Mouse (Mus musculus): Measurements from ENCODE around the gene Mdm4. TPM values are rescaled to one million over a fixed set of nuclear protein-coding genes. Genes with fewer than 3 reads are reported as not detected.

The Mdm4 gene
- polyA plus RNA-seq, 1 experiment from 2014 or later: 30.1 TPM

- Histone ChIP-seq H3K9me3 (replicated peaks) (no peaks in the 10 kb centered on the region), H3K4me1 (peaks cover 26% of the 10 kb centered on the region), H3K27me3 (replicated peaks) (no peaks in the 10 kb centered on the region), H3K27ac (replicated peaks) (peak overlapping the region; percentile 42), H3K9ac (replicated peaks) (no peak overlapping the region), H3K4me2 (no peak overlapping the region), H3K36me3 (no peaks in the 10 kb centered on the region), H3K4me3 (replicated peaks) (no peak overlapping the region)
- ATAC-seq (ENCODE audit: low FRiP score): no peak
- 64% methylated on average over 1 of the region's 1 CpGs for WGBS
Measured at GRCm38 (mm10) chr1:132909951-132910350, 120.4 kb downstream of the Mdm4 start.

Small RNA genes lying within 50 kb of the gene (microRNA-seq; reads per million reads assigned to microRNA genes)
- not detected for gene Gm44300

Other genes with a start within 250 kb of the Mdm4 start
- gene Lrrn2, start 150.3 kb downstream of the Mdm4 start, polyA plus RNA-seq (2015; fragmentation: Nextera tagmentation; extraction: Ambion mirVana): 40.5 and 45.9 TPM in 2 replicates
- 10.6 and 11.1 TPM in 2 replicates for gene Pik3c2b, start 15.1 kb upstream of the Mdm4 start, polyA plus RNA-seq (2015; fragmentation: Nextera tagmentation; extraction: Ambion mirVana)
- 23.4 and 25.4 TPM in 2 replicates for gene Ppp1r15b, start 100.6 kb upstream of the Mdm4 start, polyA plus RNA-seq (2015; fragmentation: Nextera tagmentation; extraction: Ambion mirVana)
- 17.1 and 20.5 TPM in 2 replicates for gene Plekha6, start 133.6 kb upstream of the Mdm4 start, polyA plus RNA-seq (2015; fragmentation: Nextera tagmentation; extraction: Ambion mirVana)

Data from neural tube, embryonic 15.5 days (tissue).